Mouse (Mus musculus) small intestine, adult 2 months (tissue): ENCODE results near the gene Atf2.

Experiments used
- CTCF ChIP-seq: fragments of 200-500 bp; IDR thresholded peaks from 2 replicates; pipeline ENCODE4 v1.5.1; 2012; ENCODE audit warnings: low read depth, mild to moderate bottlenecking, control low read depth, inconsistent platforms, low read length, moderate library complexity, mixed read lengths; ENCODE audit not compliant: insufficient replicate concordance, insufficient read length; ENCODE audit errors: extremely low read depth
- POLR2A ChIP-seq: fragments of 200-500 bp; IDR thresholded peaks from 2 replicates; pipeline ENCODE4 v1.6.1; 2012; ENCODE audit warnings: low read depth, mild to moderate bottlenecking, control low read depth, inconsistent platforms, low read length, moderate library complexity

DNA sequence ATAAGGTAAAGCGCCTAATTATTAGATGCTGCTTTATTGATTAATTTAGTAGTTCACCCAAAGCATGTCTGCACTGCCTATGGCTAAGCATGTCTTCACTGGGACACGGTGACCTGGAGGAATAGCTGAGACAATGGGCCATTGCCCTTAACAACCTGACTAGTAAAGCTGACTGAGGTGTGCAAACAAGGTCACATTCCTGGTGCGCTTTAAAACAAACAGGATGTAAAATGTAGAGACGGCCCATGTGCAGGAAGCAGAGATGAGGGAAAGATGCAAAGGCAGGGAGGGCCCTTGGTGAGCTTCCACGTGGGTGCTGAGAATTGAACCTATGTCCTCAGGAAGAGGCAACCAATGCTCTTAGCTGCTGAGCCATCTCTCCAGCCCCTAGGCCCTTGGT is 93.7 kb downstream of the Atf2 start:
- TF ChIP-seq POLR2A (no peak), CTCF (no peak)
